Mouse (Mus musculus): ENCODE data around the gene Trpc4. TPM values are rescaled to one million over a fixed set of nuclear protein-coding genes. Genes with fewer than 3 reads are reported as not detected.

Gene Trpc4
- polyA plus RNA-seq, 1 experiment from 2014 or later: 1.5 TPM

- no peaks in the 10 kb centered on the region for H3K4me1 ChIP-seq (replicated peaks; ENCODE audit: control insufficient read depth, insufficient read depth, low read length)
- H3K27me3 ChIP-seq (replicated peaks; ENCODE audit: control insufficient read depth, insufficient read depth, low read length): no peaks in the 10 kb centered on the region
- H3K4me2 ChIP-seq (replicated peaks; ENCODE audit: low read depth): no peak overlapping the region
- no peaks in the 10 kb centered on the region for H3K9me3 ChIP-seq (ENCODE audit: control insufficient read depth)
- no peaks in the 10 kb centered on the region for H3K36me3 ChIP-seq (ENCODE audit: control insufficient read depth, insufficient read depth)
- WGBS: 70% methylated on average over 8 of the region's 8 CpGs
- TF ChIP-seq CTCF (IDR thresholded peaks at IDR 0.05; ENCODE audit: low read depth): no peak
- no peak for ATAC-seq
- no peak overlapping the region for H3K27ac ChIP-seq (ENCODE audit: low read depth, low read length)
- H3K4me3 ChIP-seq (ENCODE audit: low read depth, low read length): no peak overlapping the region
- no peak overlapping the region for H3K9ac ChIP-seq (ENCODE audit: low read depth, low read length)
Measured at GRCm38 (mm10) chr3:54222549-54222948, 66.7 kb downstream of the Trpc4 start.

- H3K36me3 ChIP-seq (ENCODE audit: control insufficient read depth, insufficient read depth): no peaks in the 10 kb centered on the region
- H3K9ac ChIP-seq (ENCODE audit: low read depth, low read length): no peak overlapping the region
- TF ChIP-seq CTCF (IDR thresholded peaks at IDR 0.05; ENCODE audit: low read depth): no peak
- 66% methylated on average over 4 of the region's 4 CpGs for WGBS
- no peaks in the 10 kb centered on the region for H3K9me3 ChIP-seq (ENCODE audit: control insufficient read depth)
- H3K4me1 ChIP-seq (replicated peaks; ENCODE audit: control insufficient read depth, insufficient read depth, low read length): no peaks in the 10 kb centered on the region
- H3K4me2 ChIP-seq (replicated peaks; ENCODE audit: low read depth): no peak overlapping the region
- no peak overlapping the region for H3K27ac ChIP-seq (ENCODE audit: low read depth, low read length)
- no peak for ATAC-seq
- no peaks in the 10 kb centered on the region for H3K27me3 ChIP-seq (replicated peaks; ENCODE audit: control insufficient read depth, insufficient read depth, low read length)
- no peak overlapping the region for H3K4me3 ChIP-seq (ENCODE audit: low read depth, low read length)
Measured at GRCm38 (mm10) chr3:54228463-54228862, 72.6 kb downstream of the Trpc4 start.

GRCm38 (mm10) chr3:54238891-54239290 is 83.1 kb downstream of the Trpc4 start:
- Histone ChIP-seq H3K4me1 (replicated peaks; ENCODE audit: control insufficient read depth, insufficient read depth, low read length) (no peaks in the 10 kb centered on the region), H3K9ac (ENCODE audit: low read depth, low read length) (no peak overlapping the region), H3K27ac (ENCODE audit: low read depth, low read length) (no peak overlapping the region), H3K27me3 (replicated peaks; ENCODE audit: control insufficient read depth, insufficient read depth, low read length) (no peaks in the 10 kb centered on the region), H3K4me2 (replicated peaks; ENCODE audit: low read depth) (no peak overlapping the region), H3K4me3 (ENCODE audit: low read depth, low read length) (no peak overlapping the region), H3K36me3 (ENCODE audit: control insufficient read depth, insufficient read depth) (no peaks in the 10 kb centered on the region), H3K9me3 (ENCODE audit: control insufficient read depth) (no peaks in the 10 kb centered on the region)
- no peak for TF ChIP-seq CTCF (IDR thresholded peaks at IDR 0.05; ENCODE audit: low read depth)
- WGBS: 67% methylated on average over 5 of the region's 5 CpGs
- ATAC-seq: no peak

GRCm38 (mm10) chr3:54239426-54239825 is 83.6 kb downstream of the Trpc4 start:
- Histone ChIP-seq H3K4me1 (replicated peaks; ENCODE audit: control insufficient read depth, insufficient read depth, low read length) (no peaks in the 10 kb centered on the region), H3K4me3 (ENCODE audit: low read depth, low read length) (no peak overlapping the region), H3K9ac (ENCODE audit: low read depth, low read length) (no peak overlapping the region), H3K27me3 (replicated peaks; ENCODE audit: control insufficient read depth, insufficient read depth, low read length) (no peaks in the 10 kb centered on the region), H3K4me2 (replicated peaks; ENCODE audit: low read depth) (no peak overlapping the region), H3K36me3 (ENCODE audit: control insufficient read depth, insufficient read depth) (no peaks in the 10 kb centered on the region), H3K27ac (ENCODE audit: low read depth, low read length) (no peak overlapping the region), H3K9me3 (ENCODE audit: control insufficient read depth) (no peaks in the 10 kb centered on the region)
- ATAC-seq: no peak
- TF ChIP-seq CTCF (IDR thresholded peaks at IDR 0.05; ENCODE audit: low read depth): no peak
- WGBS: 92% methylated on average over 7 of the region's 7 CpGs

GRCm38 (mm10) chr3:54243136-54243535 is 87.3 kb downstream of the Trpc4 start:
- H3K36me3 ChIP-seq (ENCODE audit: control insufficient read depth, insufficient read depth): no peaks in the 10 kb centered on the region
- H3K4me3 ChIP-seq (ENCODE audit: low read depth, low read length): no peak overlapping the region
- no peak for ATAC-seq
- H3K9ac ChIP-seq (ENCODE audit: low read depth, low read length): no peak overlapping the region
- no peaks in the 10 kb centered on the region for H3K27me3 ChIP-seq (replicated peaks; ENCODE audit: control insufficient read depth, insufficient read depth, low read length)
- H3K4me1 ChIP-seq (replicated peaks; ENCODE audit: control insufficient read depth, insufficient read depth, low read length): no peaks in the 10 kb centered on the region
- no peak overlapping the region for H3K27ac ChIP-seq (ENCODE audit: low read depth, low read length)
- H3K9me3 ChIP-seq (ENCODE audit: control insufficient read depth): no peaks in the 10 kb centered on the region
- H3K4me2 ChIP-seq (replicated peaks; ENCODE audit: low read depth): no peak overlapping the region
- WGBS: 78% methylated on average over 1 of the region's 1 CpGs
- TF ChIP-seq CTCF (IDR thresholded peaks at IDR 0.05; ENCODE audit: low read depth): no peak

GRCm38 (mm10) chr3:54244729-54245465 is 89.1 kb downstream of the Trpc4 start:
- H3K4me1 ChIP-seq (replicated peaks; ENCODE audit: control insufficient read depth, insufficient read depth, low read length): no peaks in the 10 kb centered on the region
- no peak overlapping the region for H3K4me3 ChIP-seq (ENCODE audit: low read depth, low read length)
- no peak overlapping the region for H3K4me2 ChIP-seq (replicated peaks; ENCODE audit: low read depth)
- H3K9ac ChIP-seq (ENCODE audit: low read depth, low read length): no peak overlapping the region
- H3K27me3 ChIP-seq (replicated peaks; ENCODE audit: control insufficient read depth, insufficient read depth, low read length): no peaks in the 10 kb centered on the region
- no peak for TF ChIP-seq CTCF (IDR thresholded peaks at IDR 0.05; ENCODE audit: low read depth)
- H3K9me3 ChIP-seq (ENCODE audit: control insufficient read depth): no peaks in the 10 kb centered on the region
- 61% methylated on average over 4 of the region's 4 CpGs for WGBS
- no peaks in the 10 kb centered on the region for H3K36me3 ChIP-seq (ENCODE audit: control insufficient read depth, insufficient read depth)
- ATAC-seq: peak; percentile 74
- no peak overlapping the region for H3K27ac ChIP-seq (ENCODE audit: low read depth, low read length)

Data from intestine, postnatal 0 days (tissue).